Mouse (Mus musculus) embryonic fibroblast, embryonic 13.5 days (primary cell): ENCODE results near the gene Rgs13.

Source experiments
- CTCF ChIP-seq: IDR thresholded peaks from 2 replicates; pipeline ENCODE4 v1.5.1; 2011; ENCODE audit warnings: mild to moderate bottlenecking, control low read depth, low read length, moderate library complexity, borderline replicate concordance; ENCODE audit not compliant: insufficient read depth
- POLR2A ChIP-seq: IDR thresholded peaks from 2 replicates; pipeline ENCODE4 v1.6.1; 2011; ENCODE audit warnings: low read depth, mild to moderate bottlenecking, control low read depth, low read length, moderate library complexity

DNA sequence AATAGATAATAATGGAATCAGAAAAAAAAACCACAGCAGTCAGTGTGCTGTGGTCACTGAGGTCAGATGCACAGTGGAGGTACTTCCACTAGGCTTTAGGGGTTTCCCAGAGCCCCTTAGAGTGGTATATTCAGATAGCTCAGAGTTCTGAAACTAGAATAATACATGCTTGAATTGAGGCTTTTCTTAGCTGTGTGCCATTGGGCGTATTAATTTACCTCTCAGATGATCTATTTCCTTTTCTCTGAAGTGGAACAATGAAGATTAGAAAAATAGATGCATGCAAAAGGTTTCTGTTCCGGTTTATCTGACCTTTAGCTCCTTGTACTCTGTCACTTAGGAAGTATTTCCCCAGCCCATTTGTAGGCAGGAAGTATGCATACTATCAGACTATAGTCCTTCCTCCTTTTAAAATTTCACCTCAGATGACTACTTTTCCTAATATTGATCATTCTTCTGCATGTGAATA, 3.6 kb downstream of the Rgs13 start:
- TF ChIP-seq CTCF (no peak), POLR2A (no peak)
